Mouse (Mus musculus) small intestine, adult 2 months (tissue): ENCODE results near the gene 2810408A11Rik. TPM values are rescaled to one million over a fixed set of nuclear protein-coding genes. Genes with fewer than 3 reads are reported as not detected.
"Not testable (repeated sequence)": the region's sequence is repeated elsewhere in the genome, so short reads cannot be mapped to it uniquely, and the experiment has no call there.

ENCODE experiments used
- H3K27ac ChIP-seq: fragments of 200-500 bp; 2 replicates; pipeline ENCODE4 v1.5.1; 2012; ENCODE audit warnings: low read depth, low read length, control low read depth, inconsistent platforms; ENCODE audit not compliant: insufficient read depth
- H3K27me3 ChIP-seq: fragments of 200-500 bp; 2 replicates; pipeline ENCODE4 v1.6.1; 2012; ENCODE audit warnings: mild to moderate bottlenecking, moderate library complexity, low read length, inconsistent platforms; ENCODE audit not compliant: control insufficient read depth, insufficient read depth
- H3K36me3 ChIP-seq: fragments of 200-500 bp; 2 replicates; pipeline ENCODE4 v1.6.1; 2012; ENCODE audit warnings: mild to moderate bottlenecking, low read length, control low read depth, inconsistent platforms; ENCODE audit not compliant: control insufficient read depth, insufficient read depth
- H3K4me1 ChIP-seq: fragments of 200-500 bp; 2 replicates; pipeline ENCODE4 v1.6.1; 2012; ENCODE audit warnings: low read length, inconsistent platforms, mixed read lengths; ENCODE audit not compliant: control insufficient read depth, insufficient read depth, insufficient read length
- H3K4me3 ChIP-seq: fragments of 200-500 bp; 2 replicates; pipeline ENCODE4 v1.5.1; 2012; ENCODE audit warnings: low read depth, mild to moderate bottlenecking, control low read depth, inconsistent platforms, low read length, moderate library complexity
- CTCF ChIP-seq: fragments of 200-500 bp; IDR thresholded peaks from 2 replicates; pipeline ENCODE4 v1.5.1; 2012; ENCODE audit warnings: low read depth, mild to moderate bottlenecking, control low read depth, inconsistent platforms, low read length, moderate library complexity, mixed read lengths; ENCODE audit not compliant: insufficient replicate concordance, insufficient read length; ENCODE audit errors: extremely low read depth
- POLR2A ChIP-seq: fragments of 200-500 bp; IDR thresholded peaks from 2 replicates; pipeline ENCODE4 v1.6.1; 2012; ENCODE audit warnings: low read depth, mild to moderate bottlenecking, control low read depth, inconsistent platforms, low read length, moderate library complexity
- WGBS: fragments of 180-500 bp; shearing (Covaris S2); methylation state at CpG from one replicate; pipeline ENCODE4 v1.1.7; 2018; 5-methylcytosine and 5-hydroxymethylcytosine counted together
- polyA plus RNA-seq: library from polyadenylated mRNA; depleted of rRNA; stranded (reverse); fragments of >200 nt; gene quantifications from 2 replicates; pipeline ENCODE4 v1.2.3, GENCODE M21; 2012

2810408A11Rik gene
- polyA plus RNA-seq, 1 experiment: 2.6 TPM

GRCm38 (mm10) chr11:69935137-69935879 is 34.5 kb upstream of the 2810408A11Rik start, which contains the start of gene Ybx2:
Gene Ybx2, plus strand, starts transcription at chr11:69935796.
- no peak for TF ChIP-seq POLR2A
- no peak for TF ChIP-seq CTCF
- H3K27ac ChIP-seq: no peak within 1 kb of the TSS
- WGBS: 2% methylated on average over 49 of the region's 62 CpGs
- no peaks in the 10 kb centered on the region for H3K36me3 ChIP-seq
- H3K4me1 ChIP-seq: peaks cover 11% of the 10 kb centered on the region
- H3K27me3 ChIP-seq: peaks cover 11% of the 10 kb centered on the region; the same call in 1 of the 2 replicates
- peak within 1 kb of the TSS; percentile 49 for H3K4me3 ChIP-seq

- no peak overlapping the region for H3K4me3 ChIP-seq
- H3K4me1 ChIP-seq: peaks cover 11% of the 10 kb centered on the region
- no peak overlapping the region for H3K27ac ChIP-seq
- TF ChIP-seq CTCF (no peak), POLR2A (no peak)
- H3K27me3 ChIP-seq: peaks cover 11% of the 10 kb centered on the region; the same call in 1 of the 2 replicates
- WGBS: 11% methylated on average over 6 of the region's 6 CpGs
- no peaks in the 10 kb centered on the region for H3K36me3 ChIP-seq
These were observed 33.9 kb upstream of the 2810408A11Rik start for GRCm38 (mm10) chr11:69934681-69935080.

GRCm38 (mm10) chr11:69934169-69934568 is 33.4 kb upstream of the 2810408A11Rik start:
- 1% methylated on average over 18 of the region's 18 CpGs for WGBS
- H3K27me3 ChIP-seq: peaks cover 11% of the 10 kb centered on the region; the same call in 1 of the 2 replicates
- H3K36me3 ChIP-seq: no peaks in the 10 kb centered on the region
- H3K27ac ChIP-seq: no peak overlapping the region
- H3K4me1 ChIP-seq: peaks cover 11% of the 10 kb centered on the region
- H3K4me3 ChIP-seq: peak overlapping the region; percentile 26; the same call in 1 of the 2 replicates
- peak; percentile 93 for TF ChIP-seq CTCF
- TF ChIP-seq POLR2A: no peak

- Histone ChIP-seq H3K27ac (no peak overlapping the region), H3K27me3 (peaks cover 11% of the 10 kb centered on the region; the same call in 1 of the 2 replicates), H3K4me1 (peaks cover 11% of the 10 kb centered on the region), H3K4me3 (no peak overlapping the region), H3K36me3 (no peaks in the 10 kb centered on the region)
- 52% methylated on average over 4 of the region's 4 CpGs for WGBS
- TF ChIP-seq POLR2A (no peak), CTCF (no peak)
These were observed 32.3 kb upstream of the 2810408A11Rik start for GRCm38 (mm10) chr11:69933066-69933465.

- Histone ChIP-seq H3K27me3 (peaks cover 11% of the 10 kb centered on the region; the same call in 1 of the 2 replicates), H3K36me3 (no peaks in the 10 kb centered on the region), H3K4me1 (peaks cover 11% of the 10 kb centered on the region), H3K27ac (no peak overlapping the region), H3K4me3 (no peak overlapping the region)
- 36% methylated on average over 3 of the region's 3 CpGs for WGBS
- TF ChIP-seq CTCF (no peak), POLR2A (no peak)
These were observed 31.5 kb upstream of the 2810408A11Rik start for GRCm38 (mm10) chr11:69932254-69932653.

- H3K27me3 ChIP-seq: peaks cover 11% of the 10 kb centered on the region; the same call in 1 of the 2 replicates
- H3K4me1 ChIP-seq: peaks cover 8% of the 10 kb centered on the region
- 70% methylated on average over 8 of the region's 8 CpGs for WGBS
- H3K27ac ChIP-seq: no peak overlapping the region
- H3K36me3 ChIP-seq: no peaks in the 10 kb centered on the region
- TF ChIP-seq POLR2A (no peak), CTCF (no peak; the same call in 1 of the 2 replicates)
- H3K4me3 ChIP-seq: no peak overlapping the region
These were observed 31.0 kb upstream of the 2810408A11Rik start for GRCm38 (mm10) chr11:69931769-69932168.

- TF ChIP-seq CTCF: no peak
- H3K27me3 ChIP-seq: peaks cover 8% of the 10 kb centered on the region; the same call in 1 of the 2 replicates
- 69% methylated on average over 3 of the region's 3 CpGs for WGBS
- no peaks in the 10 kb centered on the region for H3K36me3 ChIP-seq
- no peak overlapping the region for H3K4me3 ChIP-seq
- no peak overlapping the region for H3K27ac ChIP-seq
- peaks cover 6% of the 10 kb centered on the region; the same call in 1 of the 2 replicates for H3K4me1 ChIP-seq
These were observed 30.3 kb upstream of the 2810408A11Rik start for GRCm38 (mm10) chr11:69930967-69931537.

- H3K4me1 ChIP-seq, H3K36me3 ChIP-seq, H3K4me3 ChIP-seq, H3K27me3 ChIP-seq, H3K27ac ChIP-seq: not testable (repeated sequence)
- WGBS: 84% methylated on average over 8 of the region's 8 CpGs
These were observed 29.4 kb upstream of the 2810408A11Rik start for GRCm38 (mm10) chr11:69930176-69930575.
